Mouse (Mus musculus): ENCODE measurements around the gene Rapgefl1. TPM values are rescaled to one million over a fixed set of nuclear protein-coding genes. Genes with fewer than 3 reads are reported as not detected.
"Not testable (repeated sequence)": the region's sequence is repeated elsewhere in the genome, so short reads cannot be mapped to it uniquely, and the experiment has no call there.

Gene Rapgefl1
- polyA plus RNA-seq, 1 experiment from 2014 or later: 2.5 TPM

- H3K4me1 ChIP-seq (replicated peaks; ENCODE audit: control insufficient read depth, insufficient read depth, low read length): no peaks in the 10 kb centered on the region; the same call in 1 of the 2 replicates
- WGBS: 93% methylated on average over 5 of the region's 5 CpGs
- peaks cover 13% of the 10 kb centered on the region for H3K36me3 ChIP-seq (ENCODE audit: control insufficient read depth, insufficient read depth, low read length)
- no peak within 1 kb of the TSS for H3K4me2 ChIP-seq (ENCODE audit: low read depth, low read length, severe bottlenecking)
- DNase-seq (ENCODE audit: low spot score) (no peak), ATAC-seq (replicated peaks; ENCODE audit: low FRiP score) (no peak)
- H3K27me3 ChIP-seq (ENCODE audit: control insufficient read depth, insufficient read depth, low read length): no peaks in the 10 kb centered on the region
- no peak within 1 kb of the TSS for H3K9ac ChIP-seq (ENCODE audit: low read length)
- H3K27ac ChIP-seq (ENCODE audit: low read depth, low read length): no peak within 1 kb of the TSS
- H3K9me3 ChIP-seq (ENCODE audit: control insufficient read depth, low read length): no peaks in the 10 kb centered on the region
- no peak within 1 kb of the TSS for H3K4me3 ChIP-seq (ENCODE audit: low read depth, low read length)
These were observed 32.0 kb upstream of the Rapgefl1 start, which contains the start of gene Casc3 for GRCm38 (mm10) chr11:98804605-98805004. TSS of gene Casc3 (plus strand) at chr11:98804905.

- Histone ChIP-seq H3K4me1 (replicated peaks; ENCODE audit: control insufficient read depth, insufficient read depth, low read length) (peaks cover 3% of the 10 kb centered on the region; the same call in 1 of the 2 replicates), H3K9ac (ENCODE audit: low read length) (no peak overlapping the region), H3K27ac (ENCODE audit: low read depth, low read length) (no peak overlapping the region), H3K36me3 (ENCODE audit: control insufficient read depth, insufficient read depth, low read length) (peaks cover 8% of the 10 kb centered on the region), H3K9me3 (ENCODE audit: control insufficient read depth, low read length) (no peaks in the 10 kb centered on the region), H3K4me3 (ENCODE audit: low read depth, low read length) (no peak overlapping the region), H3K4me2 (ENCODE audit: low read depth, low read length, severe bottlenecking) (no peak overlapping the region), H3K27me3 (ENCODE audit: control insufficient read depth, insufficient read depth, low read length) (no peaks in the 10 kb centered on the region)
- WGBS: 74% methylated on average over 2 of the region's 2 CpGs
- no peak for DNase-seq (ENCODE audit: low spot score)
- no peak for ATAC-seq (replicated peaks; ENCODE audit: low FRiP score)
These were observed 28.2 kb upstream of the Rapgefl1 start for GRCm38 (mm10) chr11:98808417-98808816.

GRCm38 (mm10) chr11:98809457-98810290 is 26.9 kb upstream of the Rapgefl1 start:
- DNase-seq (ENCODE audit: low spot score) (peak; percentile 99), ATAC-seq (replicated peaks; ENCODE audit: low FRiP score) (peak; percentile 99)
- H3K9me3 ChIP-seq (ENCODE audit: control insufficient read depth, low read length): no peaks in the 10 kb centered on the region
- H3K36me3 ChIP-seq (ENCODE audit: control insufficient read depth, insufficient read depth, low read length): peaks cover 5% of the 10 kb centered on the region
- peaks cover 3% of the 10 kb centered on the region; the same call in 1 of the 2 replicates for H3K4me1 ChIP-seq (replicated peaks; ENCODE audit: control insufficient read depth, insufficient read depth, low read length)
- WGBS: under 1% methylated on average over 80 of the region's 84 CpGs
- H3K27ac ChIP-seq (ENCODE audit: low read depth, low read length): peak overlapping the region; percentile 95
- H3K9ac ChIP-seq (ENCODE audit: low read length): peak overlapping the region; percentile 93
- peak overlapping the region; percentile 90 for H3K4me3 ChIP-seq (ENCODE audit: low read depth, low read length)
- no peaks in the 10 kb centered on the region for H3K27me3 ChIP-seq (ENCODE audit: control insufficient read depth, insufficient read depth, low read length)
- H3K4me2 ChIP-seq (ENCODE audit: low read depth, low read length, severe bottlenecking): peak overlapping the region; percentile 78

- Histone ChIP-seq H3K4me1 (replicated peaks; ENCODE audit: control insufficient read depth, insufficient read depth, low read length) (peaks cover 3% of the 10 kb centered on the region; the same call in 1 of the 2 replicates), H3K27ac (ENCODE audit: low read depth, low read length) (no peak overlapping the region), H3K36me3 (ENCODE audit: control insufficient read depth, insufficient read depth, low read length) (peaks cover 5% of the 10 kb centered on the region), H3K4me3 (ENCODE audit: low read depth, low read length) (peak overlapping the region; percentile 90), H3K27me3 (ENCODE audit: control insufficient read depth, insufficient read depth, low read length) (no peaks in the 10 kb centered on the region), H3K9me3 (ENCODE audit: control insufficient read depth, low read length) (no peaks in the 10 kb centered on the region), H3K9ac (ENCODE audit: low read length) (peak overlapping the region; percentile 93; the same call in 1 of the 2 replicates), H3K4me2 (ENCODE audit: low read depth, low read length, severe bottlenecking) (peak overlapping the region; percentile 78)
- WGBS: 85% methylated on average over 7 of the region's 7 CpGs
- ATAC-seq (replicated peaks; ENCODE audit: low FRiP score) (no peak), DNase-seq (ENCODE audit: low spot score) (no peak)
These were observed 25.9 kb upstream of the Rapgefl1 start for GRCm38 (mm10) chr11:98810686-98811085.

GRCm38 (mm10) chr11:98816706-98817239 is 19.8 kb upstream of the Rapgefl1 start:
- no peak overlapping the region for H3K4me2 ChIP-seq (ENCODE audit: low read depth, low read length, severe bottlenecking)
- ATAC-seq (replicated peaks; ENCODE audit: low FRiP score) (no peak), DNase-seq (ENCODE audit: low spot score) (no peak)
- H3K9me3 ChIP-seq (ENCODE audit: control insufficient read depth, low read length): no peaks in the 10 kb centered on the region
- WGBS: 96% methylated on average over 1 of the region's 1 CpGs
- no peak overlapping the region for H3K27ac ChIP-seq (ENCODE audit: low read depth, low read length)
- no peak overlapping the region for H3K9ac ChIP-seq (ENCODE audit: low read length)
- H3K36me3 ChIP-seq (ENCODE audit: control insufficient read depth, insufficient read depth, low read length): peaks cover 23% of the 10 kb centered on the region
- no peaks in the 10 kb centered on the region for H3K4me1 ChIP-seq (replicated peaks; ENCODE audit: control insufficient read depth, insufficient read depth, low read length)
- H3K4me3 ChIP-seq (ENCODE audit: low read depth, low read length): no peak overlapping the region
- H3K27me3 ChIP-seq (ENCODE audit: control insufficient read depth, insufficient read depth, low read length): no peaks in the 10 kb centered on the region

GRCm38 (mm10) chr11:98820968-98821367 is 15.6 kb upstream of the Rapgefl1 start:
- DNase-seq (ENCODE audit: low spot score) (no peak), ATAC-seq (replicated peaks; ENCODE audit: low FRiP score) (no peak)
- Histone ChIP-seq H3K9me3 (ENCODE audit: control insufficient read depth, low read length) (no peaks in the 10 kb centered on the region), H3K27me3 (ENCODE audit: control insufficient read depth, insufficient read depth, low read length) (no peaks in the 10 kb centered on the region), H3K4me3 (ENCODE audit: low read depth, low read length) (no peak overlapping the region), H3K4me1 (replicated peaks; ENCODE audit: control insufficient read depth, insufficient read depth, low read length) (no peaks in the 10 kb centered on the region), H3K27ac (ENCODE audit: low read depth, low read length) (no peak overlapping the region), H3K9ac (ENCODE audit: low read length) (no peak overlapping the region), H3K36me3 (ENCODE audit: control insufficient read depth, insufficient read depth, low read length) (peaks cover 38% of the 10 kb centered on the region), H3K4me2 (ENCODE audit: low read depth, low read length, severe bottlenecking) (no peak overlapping the region)
- 95% methylated on average over 5 of the region's 5 CpGs for WGBS

GRCm38 (mm10) chr11:98826071-98826470 is 10.5 kb upstream of the Rapgefl1 start:
- H3K9ac ChIP-seq (ENCODE audit: low read length); H3K27me3 ChIP-seq (ENCODE audit: control insufficient read depth, insufficient read depth, low read length); H3K4me1 ChIP-seq (replicated peaks; ENCODE audit: control insufficient read depth, insufficient read depth, low read length); DNase-seq (ENCODE audit: low spot score); H3K4me2 ChIP-seq (ENCODE audit: low read depth, low read length, severe bottlenecking); H3K4me3 ChIP-seq (ENCODE audit: low read depth, low read length); ATAC-seq (replicated peaks; ENCODE audit: low FRiP score); H3K27ac ChIP-seq (ENCODE audit: low read depth, low read length); H3K9me3 ChIP-seq (ENCODE audit: control insufficient read depth, low read length): not testable (repeated sequence)
- 90% methylated on average over 2 of the region's 2 CpGs for WGBS
- H3K36me3 ChIP-seq (ENCODE audit: control insufficient read depth, insufficient read depth, low read length): peaks cover 44% of the 10 kb centered on the region

- no peak overlapping the region for H3K4me3 ChIP-seq (ENCODE audit: low read depth, low read length)
- no peaks in the 10 kb centered on the region for H3K9me3 ChIP-seq (ENCODE audit: control insufficient read depth, low read length)
- DNase-seq (ENCODE audit: low spot score) (no peak), ATAC-seq (replicated peaks; ENCODE audit: low FRiP score) (no peak)
- H3K4me1 ChIP-seq (replicated peaks; ENCODE audit: control insufficient read depth, insufficient read depth, low read length): no peaks in the 10 kb centered on the region
- H3K27ac ChIP-seq (ENCODE audit: low read depth, low read length): no peak overlapping the region
- H3K27me3 ChIP-seq (ENCODE audit: control insufficient read depth, insufficient read depth, low read length): no peaks in the 10 kb centered on the region
- peaks cover 38% of the 10 kb centered on the region for H3K36me3 ChIP-seq (ENCODE audit: control insufficient read depth, insufficient read depth, low read length)
- 87% methylated on average over 2 of the region's 2 CpGs for WGBS
- no peak overlapping the region for H3K9ac ChIP-seq (ENCODE audit: low read length)
- H3K4me2 ChIP-seq (ENCODE audit: low read depth, low read length, severe bottlenecking): no peak overlapping the region
These were observed 8.7 kb upstream of the Rapgefl1 start for GRCm38 (mm10) chr11:98827877-98828276.

Measured in forebrain, embryonic 11.5 days (tissue).